Mouse (Mus musculus) right cerebral cortex, postnatal 25 days (tissue): Measurements from ENCODE around the gene Apol6.
"Not testable (repeated sequence)": the region's sequence is repeated elsewhere in the genome, so short reads cannot be mapped to it uniquely, and the experiment has no call there.

Source experiments
- DNase-seq: peaks from one replicate; pipeline ENCODE4 v3.0.0; 2022

Gene Apol6

DNA sequence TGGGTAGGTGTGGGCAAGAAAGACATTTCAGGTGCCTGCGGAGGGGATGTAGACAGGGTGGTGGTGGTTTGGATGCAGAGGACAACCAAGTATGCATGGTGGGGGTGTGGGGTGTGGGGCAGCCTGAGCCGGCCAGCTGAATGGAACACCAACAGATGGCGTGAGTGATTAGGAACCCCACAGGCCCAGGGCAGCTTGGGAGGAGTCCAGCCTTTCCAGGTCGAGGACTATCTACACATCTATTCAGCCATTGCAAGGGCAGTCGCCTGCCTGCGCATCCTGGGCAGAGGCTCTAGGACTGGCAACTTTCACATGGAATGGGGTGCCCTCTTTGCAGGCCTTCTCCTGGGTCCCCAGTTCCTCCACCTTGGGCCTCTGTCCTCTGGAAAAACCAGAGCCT, 10.0 kb upstream of the Apol6 start:
- DNase-seq, result no peak

GRCm38 (mm10) chr15:77035643-77036042, 8.9 kb upstream of the Apol6 start:
- DNase-seq, result no peak

GRCm38 (mm10) chr15:77036320-77036988, 8.1 kb upstream of the Apol6 start:
- no peak for DNase-seq

DNA sequence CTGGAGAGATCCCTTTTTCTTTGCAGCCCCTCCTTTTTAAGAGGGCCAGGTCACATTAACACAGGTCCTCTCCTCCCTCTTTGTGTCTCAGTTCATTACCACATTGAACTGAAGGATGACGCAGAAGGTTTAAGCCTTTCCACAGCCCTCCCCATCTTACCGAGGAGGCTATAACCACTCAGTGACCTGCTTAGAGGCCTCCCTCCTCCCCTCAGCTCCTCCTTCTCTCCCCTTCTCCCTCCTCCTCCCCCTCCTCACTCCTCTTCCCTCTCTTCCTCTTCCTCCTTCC, 7.6 kb upstream of the Apol6 start:
- no peak for DNase-seq

DNA sequence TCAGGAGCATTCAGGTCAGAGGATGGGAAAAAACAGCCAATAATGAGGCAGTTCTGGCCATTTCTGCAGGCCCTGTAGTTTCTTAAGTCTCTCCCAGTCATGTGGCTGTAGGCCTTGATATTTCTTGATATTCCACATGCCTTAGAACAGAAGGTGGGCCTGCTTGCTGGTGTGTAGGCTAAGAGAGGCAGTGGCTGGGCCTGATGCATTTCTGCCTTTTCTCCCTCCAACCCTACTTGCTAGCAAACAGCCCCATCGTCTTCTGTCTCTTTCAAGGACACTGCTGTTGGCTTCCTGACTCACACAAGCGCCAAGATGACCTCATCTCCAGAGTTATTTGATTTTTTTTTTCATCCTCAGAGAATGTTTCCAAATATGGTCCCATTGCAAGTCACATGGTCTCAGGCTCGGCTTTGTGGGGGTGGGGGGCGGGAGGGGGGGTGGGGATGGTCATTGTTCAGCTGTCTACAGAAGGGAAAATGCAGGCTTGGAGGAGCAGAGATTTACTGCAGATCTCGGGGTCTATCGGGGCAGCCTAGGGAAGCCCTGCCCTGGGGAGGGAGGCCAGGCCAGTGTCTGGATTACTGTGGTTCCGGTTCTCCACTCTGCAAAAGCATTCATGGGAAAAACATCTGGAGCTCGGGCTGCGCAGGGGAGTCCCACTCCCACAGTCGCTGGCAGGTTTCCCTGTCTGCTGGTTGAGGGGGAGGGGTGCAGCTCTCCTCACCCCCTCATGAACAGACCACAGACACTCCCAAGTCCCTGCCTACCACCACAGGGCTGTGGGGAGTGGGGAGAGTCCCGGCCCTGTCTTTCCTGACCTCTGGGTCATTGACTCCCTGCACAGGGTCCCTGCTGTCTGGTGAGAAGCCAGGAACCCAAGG, 7.0 kb upstream of the Apol6 start:
- no peak for DNase-seq

- DNase-seq, result no peak
Observed at GRCm38 (mm10) chr15:77039211-77039700, 5.3 kb upstream of the Apol6 start.

DNA sequence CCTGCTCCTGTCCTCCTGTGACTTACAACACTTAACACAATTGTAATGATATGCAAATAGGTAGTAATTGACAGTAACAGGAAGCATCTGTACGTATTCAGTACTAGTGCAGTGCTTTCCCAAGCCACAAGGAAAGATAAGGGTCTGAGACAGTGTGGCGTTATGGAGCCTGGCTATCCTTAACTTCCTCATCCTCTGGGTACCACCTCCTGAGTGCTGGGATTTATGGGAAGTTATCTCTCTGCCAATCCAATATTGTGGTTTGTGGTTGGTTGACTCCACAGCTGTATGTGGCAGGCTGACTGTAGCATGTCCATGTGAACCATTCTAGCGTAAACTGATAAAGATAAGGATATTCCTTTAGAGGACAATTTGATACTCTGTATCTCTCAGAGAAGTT, 3.7 kb upstream of the Apol6 start:
- DNase-seq, result no peak

DNA sequence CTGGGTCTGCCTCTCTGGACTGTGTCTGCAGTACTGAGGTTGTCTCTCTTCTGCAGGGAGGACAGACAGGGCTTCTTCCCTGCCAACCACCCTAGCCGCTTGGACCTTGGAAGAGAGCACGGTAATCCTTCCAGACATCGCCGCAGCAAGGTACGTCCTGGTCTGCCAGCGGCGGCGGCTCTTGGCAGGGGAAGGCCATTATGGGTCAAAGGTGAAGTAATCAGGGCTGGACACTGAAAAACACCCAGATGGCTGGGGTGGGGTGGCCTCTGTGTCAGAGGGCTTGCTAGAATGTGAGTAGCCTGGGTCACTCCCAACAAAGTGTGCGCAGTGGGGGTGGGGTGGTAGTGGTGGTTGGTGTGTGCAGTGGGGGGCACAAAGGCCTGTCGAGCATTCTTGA, 1.1 kb downstream of the Apol6 start:
- no peak for DNase-seq

DNA sequence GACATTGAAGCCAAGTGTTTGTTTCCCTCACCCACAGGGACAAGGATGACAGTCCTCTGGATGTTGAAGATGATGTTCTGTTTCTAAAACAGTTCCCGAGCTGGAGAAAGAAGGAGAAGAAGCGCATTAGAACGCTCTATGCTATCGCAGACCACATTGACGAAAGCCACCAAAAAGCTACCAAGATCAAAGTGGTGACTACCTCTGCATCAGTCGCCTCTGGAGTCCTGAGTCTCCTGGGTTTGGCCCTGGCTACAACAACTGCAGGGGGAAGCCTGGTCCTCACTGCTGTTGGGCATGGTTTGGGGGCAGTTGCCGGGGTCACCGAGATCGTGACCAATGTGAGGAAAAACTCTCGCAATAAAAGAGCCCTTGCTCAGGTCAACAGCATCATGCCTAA, 6.0 kb downstream of the Apol6 start, which contains the start of gene Mb:
Gene Mb (minus strand): TSS at position 101 of the 400 bp plus-strand sequence.
- no peak for DNase-seq

GRCm38 (mm10) chr15:77052176-77052575, 7.6 kb downstream of the Apol6 start:
- no peak for DNase-seq

GRCm38 (mm10) chr15:77053021-77053420, 8.5 kb downstream of the Apol6 start:
- DNase-seq, result no peak

DNA sequence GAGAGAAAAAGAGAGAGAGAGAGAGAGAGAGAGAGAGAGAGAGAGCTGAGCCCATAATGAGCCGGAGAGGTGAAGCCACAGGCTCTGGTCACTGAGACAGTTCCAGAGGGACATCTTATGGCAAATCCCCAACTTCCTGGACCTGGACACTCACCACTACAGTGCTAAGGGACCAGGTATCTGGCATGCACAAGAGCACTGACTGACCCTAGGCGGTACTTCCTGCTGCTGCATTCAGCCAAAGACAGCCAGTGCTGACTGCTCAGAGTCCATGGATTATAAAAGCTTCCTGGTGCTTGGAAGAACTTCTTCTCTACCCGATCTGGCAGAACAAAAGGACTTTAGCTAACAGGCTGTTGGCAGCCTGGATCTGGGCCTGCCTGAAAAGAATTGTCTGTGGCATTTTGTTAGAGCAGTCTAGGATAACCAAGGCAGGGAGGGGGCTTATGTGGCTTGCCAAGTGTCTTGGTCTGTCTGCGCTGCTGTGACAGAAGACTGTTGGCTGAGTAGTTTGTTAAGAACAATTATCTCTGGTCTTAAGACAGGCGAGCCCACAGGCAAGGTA, 10.2 kb downstream of the Apol6 start:
- DNase-seq, result no peak

DNA sequence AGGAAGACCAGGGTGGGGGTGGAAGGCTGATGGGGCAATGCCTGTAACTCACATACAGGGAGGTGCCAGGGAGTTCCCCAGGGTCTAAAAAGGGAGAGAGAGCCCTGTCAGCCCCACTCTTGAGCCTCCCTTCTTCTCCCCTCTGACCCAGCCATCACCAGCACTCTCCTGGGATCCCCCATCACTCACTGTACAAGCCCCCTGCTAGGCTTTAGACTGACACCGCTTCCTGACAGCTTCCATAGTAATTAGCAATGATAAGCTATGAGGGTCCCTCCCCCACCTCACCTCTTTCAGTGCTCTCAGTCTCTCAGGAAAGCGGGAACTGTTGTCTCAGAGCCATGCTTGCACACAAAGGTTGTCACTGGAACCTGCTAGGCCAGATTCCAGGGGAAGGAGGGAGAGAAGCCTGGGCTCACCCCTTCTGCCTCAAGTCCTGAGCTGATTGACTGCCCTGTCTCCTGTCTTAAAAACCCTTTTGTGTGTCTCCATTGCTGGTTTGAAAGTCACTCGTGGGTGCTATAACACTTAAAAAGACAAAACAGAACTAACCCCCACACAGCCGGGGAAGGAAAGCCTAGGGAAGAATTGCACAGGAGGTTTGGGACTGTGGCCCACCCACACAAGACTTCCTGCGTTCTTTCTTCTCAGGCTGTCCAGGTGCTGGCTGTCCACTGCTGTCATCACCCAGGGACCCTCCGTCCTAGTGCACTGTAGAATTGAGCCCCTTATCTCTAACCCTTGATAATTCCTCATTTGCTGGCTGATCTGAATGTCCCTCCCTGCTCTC, 11.7 kb downstream of the Apol6 start:
- no peak for DNase-seq

- no peak for DNase-seq
Observed at GRCm38 (mm10) chr15:77056791-77057051, 12.2 kb downstream of the Apol6 start.

DNA sequence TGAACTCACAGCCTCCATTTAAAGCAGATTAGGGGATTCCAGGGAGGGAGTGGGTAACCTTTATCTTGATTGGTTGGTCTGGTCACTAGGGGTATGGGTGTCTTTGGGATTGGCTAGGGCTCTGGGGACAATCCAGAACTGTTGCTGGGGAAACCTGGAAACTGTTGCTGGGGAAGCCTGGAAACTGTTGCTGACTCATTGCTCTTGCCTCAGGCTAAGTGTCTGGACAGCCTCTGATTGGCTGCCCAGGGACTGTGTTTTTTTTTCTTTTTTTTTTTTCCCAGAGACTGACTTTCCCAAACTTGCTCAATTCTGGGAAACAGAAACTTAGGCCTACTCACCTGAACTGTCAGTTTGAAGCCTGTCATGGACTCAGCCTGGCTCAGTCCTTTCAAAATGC, 14.0 kb downstream of the Apol6 start:
- DNase-seq, result no peak

DNA sequence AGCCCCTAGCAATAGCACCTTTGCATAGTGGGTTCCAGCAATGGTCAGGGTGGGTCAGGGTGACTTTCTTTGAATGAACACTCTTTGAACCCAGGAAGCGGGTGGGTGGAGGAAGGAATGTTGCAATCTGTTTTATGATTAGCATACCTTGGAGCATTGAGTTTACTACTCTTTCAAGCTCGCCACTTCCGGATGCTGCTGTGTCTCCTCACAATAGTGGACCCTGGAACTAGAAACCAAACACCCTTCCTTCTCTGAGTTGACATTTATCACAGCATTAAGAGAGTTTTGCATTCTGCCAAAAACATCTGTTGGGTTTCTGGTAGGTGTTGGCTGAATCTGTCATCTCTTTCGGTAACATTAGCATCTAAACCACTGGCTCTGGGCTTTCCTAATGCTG, 14.9 kb downstream of the Apol6 start:
- DNase-seq, result not testable (repeated sequence)

GRCm38 (mm10) chr15:77062746-77063145, 18.2 kb downstream of the Apol6 start:
- DNase-seq, result no peak

DNA sequence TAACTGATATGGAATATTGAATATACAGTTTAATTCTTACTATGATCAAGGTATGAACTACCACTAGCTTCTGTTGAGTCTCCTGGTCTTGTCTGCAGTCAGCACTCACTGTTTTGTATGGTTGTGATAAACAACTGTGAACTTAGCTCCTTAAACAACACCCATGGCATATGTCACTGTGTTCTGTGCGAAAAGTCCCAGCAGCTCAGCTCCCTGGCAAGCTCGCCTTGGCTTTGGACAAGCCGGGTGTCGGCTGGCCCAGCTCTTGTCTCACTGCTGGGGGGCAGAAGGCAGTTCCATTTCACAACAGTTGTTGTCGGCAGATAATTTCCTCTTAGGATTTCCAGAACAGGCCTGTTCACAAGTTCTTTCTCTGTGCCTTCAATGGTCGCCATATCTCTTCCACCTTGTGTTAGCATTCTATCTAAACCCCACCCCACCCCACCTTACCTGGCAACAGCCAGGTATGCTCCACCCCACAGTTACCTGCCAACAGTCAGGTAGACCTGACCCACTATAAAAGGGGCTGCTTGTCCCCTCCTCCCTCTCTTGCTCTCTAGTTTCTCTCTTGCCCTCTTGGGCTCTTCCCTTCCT, 20.8 kb downstream of the Apol6 start:
- no peak for DNase-seq

DNA sequence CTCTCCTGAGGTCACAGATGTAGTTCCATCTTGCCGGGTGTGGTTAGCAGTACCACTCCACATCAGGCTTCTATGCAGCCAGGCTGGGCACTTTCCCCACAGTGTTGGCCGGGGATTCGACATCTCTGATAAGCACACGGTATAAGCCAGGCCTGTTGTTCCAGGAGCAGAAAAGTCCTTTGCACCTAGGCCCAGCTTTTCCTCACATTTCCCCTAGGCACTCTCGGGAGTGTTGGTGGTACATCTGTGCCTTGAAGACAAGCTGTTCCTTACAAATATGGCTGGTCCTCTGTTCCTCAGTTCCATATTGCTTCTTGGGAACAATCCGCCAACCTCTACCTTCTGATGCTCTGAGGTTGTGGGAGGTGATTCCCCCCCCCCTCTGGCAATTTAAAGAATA, 21.7 kb downstream of the Apol6 start:
- peak; percentile 35 for DNase-seq

GRCm38 (mm10) chr15:77068439-77068861, 23.9 kb downstream of the Apol6 start:
- DNase-seq, result peak; percentile 46

DNA sequence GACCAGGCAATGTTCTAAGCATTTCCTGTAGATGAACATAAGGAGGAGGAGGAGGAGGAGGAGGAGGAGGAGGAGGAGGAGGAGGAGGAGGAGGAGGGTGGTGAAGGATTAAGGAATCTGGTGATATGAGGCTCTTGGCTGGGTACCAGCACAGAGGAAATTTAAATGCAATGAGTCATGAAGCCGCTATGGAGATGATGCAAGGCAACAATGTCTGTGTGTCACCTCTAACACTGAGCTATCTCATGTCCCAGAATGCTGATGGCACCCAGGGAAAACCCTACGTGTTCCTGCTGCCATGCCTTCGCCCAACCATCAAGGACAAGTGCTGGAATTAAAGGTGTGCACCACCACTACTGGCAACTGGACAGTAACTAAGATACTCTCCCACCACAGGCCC, 24.5 kb downstream of the Apol6 start:
- DNase-seq, result peak; percentile 34

DNA sequence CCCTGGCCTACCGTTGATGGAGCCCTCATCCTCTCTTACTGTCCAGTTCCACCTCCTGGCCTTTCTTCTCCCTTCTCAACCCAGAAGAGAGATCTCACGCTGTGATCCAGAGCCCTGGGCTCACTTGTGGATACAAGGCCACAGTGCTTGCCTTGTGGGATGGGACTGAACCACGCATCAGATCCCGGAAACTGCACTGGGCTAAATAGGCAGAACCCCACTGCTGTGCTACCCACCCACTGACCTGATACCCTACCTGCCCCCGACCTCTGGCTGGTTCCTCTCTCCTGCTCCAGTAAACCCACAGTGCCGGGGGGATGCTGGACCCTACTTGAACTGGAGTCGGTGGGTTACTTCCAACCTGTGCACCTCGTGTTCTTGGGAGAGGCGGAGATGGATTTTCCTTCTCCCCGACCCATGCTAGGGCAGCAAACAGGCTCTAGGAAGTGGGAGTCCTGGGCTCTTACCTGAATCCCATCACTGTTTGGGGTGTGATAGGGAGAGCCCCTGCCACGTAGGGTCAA, 26.3 kb downstream of the Apol6 start:
- DNase-seq, result no peak

DNA sequence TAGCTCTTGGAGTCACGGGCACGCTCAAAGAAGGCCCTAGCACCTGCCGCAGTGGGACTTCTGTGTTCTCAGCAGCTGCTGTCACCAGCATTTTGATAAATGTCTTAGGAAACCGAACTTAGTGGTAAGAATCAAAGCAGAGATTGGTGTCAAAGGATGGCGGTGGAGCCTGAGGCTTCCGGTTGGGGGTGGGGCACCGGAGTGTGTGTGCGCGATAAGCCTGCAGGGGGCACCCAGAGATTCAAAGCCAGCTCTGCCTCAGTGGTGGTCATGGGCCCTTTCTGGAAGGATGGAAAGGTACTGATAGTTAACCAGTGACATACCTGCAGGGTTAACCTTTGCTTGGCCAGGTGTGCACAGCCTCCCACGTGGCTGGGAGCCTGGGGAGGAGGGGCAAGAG, 27.0 kb downstream of the Apol6 start:
- DNase-seq, result no peak
